Mouse (Mus musculus) ovary, adult 10 weeks (tissue): ENCODE data around the gene Lrrc8c. TPM values are rescaled to one million over a fixed set of nuclear protein-coding genes. Genes with fewer than 3 reads are reported as not detected.

Experiments
- polyA plus RNA-seq: library from polyadenylated mRNA; stranded (reverse); fragments of 350-450 nt; fragmentation: Illumina TruSeq; extraction: RNeasy Lipid Tissue Mini Kit (QIAGEN cat#74804); gene quantifications from one replicate; pipeline ENCODE4 v1.2.3, GENCODE M21; 2014

Lrrc8c gene
- 24.7 TPM for polyA plus RNA-seq

GRCm38 (mm10) chr5:105519096-105519975, at the start of gene Lrrc8c:
TSS of gene Lrrc8c (plus strand) at chr5:105519388.

Other genes with a start within 250 kb of the Lrrc8c start
- not detected for gene Gm43302, start 225.7 kb upstream of the Lrrc8c start, polyA plus RNA-seq
- 22.2 TPM for gene Gbp6, start 225.7 kb upstream of the Lrrc8c start, polyA plus RNA-seq
- 41.4 TPM for gene Lrrc8b, start 103.6 kb upstream of the Lrrc8c start, polyA plus RNA-seq
- 25.4 TPM for gene Lrrc8d, start 180.6 kb downstream of the Lrrc8c start, polyA plus RNA-seq